Mouse (Mus musculus) myocyte (in vitro differentiated cells): ENCODE data around the gene Kctd21.

Source experiments
- CEBPB ChIP-seq: IDR thresholded peaks from 2 replicates; pipeline ENCODE4 v1.6.1; 2011; ENCODE audit warnings: mild to moderate bottlenecking, moderate library complexity; ENCODE audit not compliant: poor library complexity, insufficient read depth, severe bottlenecking
- E2F4 ChIP-seq: IDR thresholded peaks from one replicate; pipeline ENCODE4 v1.6.1; 2011; ENCODE audit warnings: mild to moderate bottlenecking, control low read depth, moderate library complexity; ENCODE audit not compliant: insufficient read depth
- MAX ChIP-seq: IDR thresholded peaks from one replicate; pipeline ENCODE4 v1.6.1; 2011; ENCODE audit warnings: low read depth, mild to moderate bottlenecking, control low read depth
- MYOD1 ChIP-seq, 3 experiments: IDR thresholded peaks; one replicate each; pipeline ENCODE4 v1.6.1; 2011; ENCODE audit warnings: control low read depth in 2 of 3, low read depth in 2 of 3, mild to moderate bottlenecking in 2 of 3, moderate library complexity in 1 of 3; ENCODE audit not compliant: insufficient read length in 2 of 3, control insufficient read depth in 1 of 3
- MYOG ChIP-seq, 3 experiments: IDR thresholded peaks; one replicate each; pipeline ENCODE4 v1.6.1; 2011; ENCODE audit warnings: control low read depth in 2 of 3, low read depth in 2 of 3, mild to moderate bottlenecking in 2 of 3; ENCODE audit not compliant: insufficient read length in 2 of 3, control insufficient read depth in 1 of 3, insufficient read depth in 1 of 3
- POLR2A ChIP-seq: IDR thresholded peaks from one replicate; pipeline ENCODE4 v1.6.1; 2011; ENCODE audit warnings: low read depth, mild to moderate bottlenecking, control low read depth, moderate library complexity; ENCODE audit not compliant: insufficient read length
- POLR2AphosphoS2 ChIP-seq: IDR thresholded peaks from one replicate; pipeline ENCODE4 v1.6.1; 2011; ENCODE audit warnings: low read depth, control low read depth; ENCODE audit not compliant: insufficient read length
- REST ChIP-seq: IDR thresholded peaks from one replicate; pipeline ENCODE4 v1.6.1; 2011; ENCODE audit warnings: mild to moderate bottlenecking, control low read depth, moderate library complexity; ENCODE audit not compliant: insufficient read depth, insufficient read length
- TCF12 ChIP-seq: IDR thresholded peaks from one replicate; pipeline ENCODE4 v1.6.1; 2011; ENCODE audit warnings: mild to moderate bottlenecking, control low read depth; ENCODE audit not compliant: poor library complexity, insufficient read depth, severe bottlenecking
- USF1 ChIP-seq: IDR thresholded peaks from one replicate; pipeline ENCODE4 v1.6.1; 2011; ENCODE audit warnings: low read depth, mild to moderate bottlenecking, control low read depth, moderate library complexity

DNA sequence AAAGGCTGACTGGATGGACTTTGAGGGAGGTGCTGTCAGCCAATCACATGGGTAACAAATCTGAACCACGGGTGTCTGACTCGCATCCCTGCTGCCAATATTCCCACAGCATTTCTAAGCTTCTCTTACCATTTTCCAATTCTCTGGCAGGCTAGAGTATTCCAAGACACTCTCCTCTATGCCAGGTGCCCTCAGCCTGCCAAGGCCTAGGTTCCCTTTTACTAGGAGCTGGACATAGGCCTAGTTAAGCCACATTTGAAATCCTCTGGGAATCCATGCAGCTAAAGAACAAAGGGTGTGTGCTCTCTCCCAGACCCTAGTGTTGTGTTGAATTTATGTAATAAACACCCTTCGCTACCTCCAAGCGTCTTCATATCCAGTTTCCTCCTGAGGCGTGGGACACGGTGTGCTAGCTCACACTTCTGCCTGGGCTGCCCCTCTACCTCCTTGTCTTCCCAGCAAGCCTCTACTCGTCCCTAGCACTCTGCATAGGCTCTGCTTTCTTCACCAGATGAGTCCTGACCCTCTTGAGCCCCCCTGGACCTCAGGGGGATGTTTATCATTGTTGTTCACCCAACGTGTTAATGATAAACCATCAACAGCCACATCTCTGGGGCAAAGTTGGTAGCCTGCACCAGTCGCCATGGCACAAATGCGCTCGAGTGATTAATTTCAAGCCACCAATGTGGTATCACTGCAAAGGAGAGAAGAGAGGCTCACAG is 19.8 kb downstream of the Kctd21 start:
- TF ChIP-seq E2F4: no peak
- no peak for TF ChIP-seq REST
- TF ChIP-seq POLR2A: no peak
- no peak for TF ChIP-seq POLR2AphosphoS2
- TF ChIP-seq USF1: no peak
- no peak for TF ChIP-seq MYOG (IDR thresholded peaks at IDR 0.05; ENCODE audit: control insufficient read depth in 1 of 3, insufficient read depth in 1 of 3, insufficient read length in 2 of 3, low read depth in 2 of 3)
- no peak for TF ChIP-seq TCF12
- no peak for TF ChIP-seq MYOD1 (IDR thresholded peaks at IDR 0.05; ENCODE audit: control insufficient read depth in 1 of 3, insufficient read length in 2 of 3, low read depth in 2 of 3)
- no peak for TF ChIP-seq MAX
- no peak for TF ChIP-seq CEBPB
